Mouse (Mus musculus) adrenal gland, adult 10 weeks (tissue): ENCODE data around the gene Magix. TPM values are rescaled to one million over a fixed set of nuclear protein-coding genes. Genes with fewer than 3 reads are reported as not detected.

Experiments used
- polyA plus RNA-seq: library from polyadenylated mRNA; stranded (reverse); fragments of 350-450 nt; fragmentation: Illumina TruSeq; extraction: RNeasy Lipid Tissue Mini Kit (QIAGEN cat#74804); gene quantifications from one replicate; pipeline ENCODE4 v1.2.3, GENCODE M21; 2014; ENCODE audit warnings: low read depth, low replicate concordance

The Magix gene
- polyA plus RNA-seq, result 0.29 TPM

DNA sequence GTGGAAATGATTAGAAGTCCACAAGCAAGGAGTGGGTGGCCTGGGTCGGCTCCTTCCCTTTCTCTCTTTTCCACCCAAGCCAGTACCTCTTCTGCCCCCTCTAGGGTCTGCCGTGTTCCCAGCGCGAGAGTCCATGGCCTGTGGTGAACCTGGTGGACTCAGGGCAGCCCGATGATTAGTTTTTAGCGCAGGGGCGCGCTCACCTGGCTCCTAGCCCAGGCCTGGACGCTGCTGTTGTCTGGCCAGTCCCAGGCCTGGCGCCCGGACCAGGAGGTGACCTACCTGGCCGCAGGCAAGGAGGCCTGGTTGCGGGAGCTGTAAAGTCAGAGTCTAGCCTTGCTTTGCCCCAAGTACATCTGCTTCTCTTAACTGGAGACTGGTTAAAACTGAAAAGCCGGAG is at the start of gene Magix:
Magix (minus strand) TSS at position 388 of the 400 bp plus-strand sequence.

DNA sequence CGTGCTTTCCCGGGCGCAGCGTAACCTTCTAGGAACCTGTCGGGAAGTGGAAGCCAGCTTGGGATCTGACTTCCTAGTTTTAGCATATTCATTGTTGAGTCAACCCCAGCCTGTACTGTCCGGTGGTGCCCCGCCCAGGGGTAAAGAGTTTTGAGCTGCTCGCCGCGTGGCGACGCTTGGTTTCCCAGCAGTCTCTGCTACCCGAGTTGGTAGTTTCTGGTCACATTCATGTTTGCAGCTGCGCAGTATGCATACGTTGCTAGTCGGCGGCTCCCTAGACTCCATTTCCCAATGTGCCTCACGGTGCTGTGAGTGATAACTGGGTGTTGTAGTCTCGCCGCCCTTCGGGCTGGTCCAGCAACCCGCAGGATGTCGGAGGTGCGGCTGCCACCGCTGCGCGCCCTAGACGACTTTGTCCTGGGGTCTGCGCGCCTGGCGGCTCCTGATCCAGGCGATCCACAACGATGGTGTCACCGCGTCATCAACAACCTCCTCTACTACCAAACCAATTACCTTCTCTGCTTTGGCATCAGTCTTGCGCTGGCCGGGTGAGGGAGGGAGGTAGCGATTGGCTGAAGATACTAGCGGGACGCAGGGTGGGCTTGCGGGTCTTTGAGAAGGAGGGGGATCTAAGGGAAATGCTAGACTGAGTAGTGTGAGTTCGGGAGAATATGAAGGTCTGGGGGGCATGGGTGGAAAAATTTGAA is 47.3 kb upstream of the Magix start, which contains the start of gene Praf2:
Praf2 (plus strand) TSS at position 225 of the 707 bp plus-strand sequence.

DNA sequence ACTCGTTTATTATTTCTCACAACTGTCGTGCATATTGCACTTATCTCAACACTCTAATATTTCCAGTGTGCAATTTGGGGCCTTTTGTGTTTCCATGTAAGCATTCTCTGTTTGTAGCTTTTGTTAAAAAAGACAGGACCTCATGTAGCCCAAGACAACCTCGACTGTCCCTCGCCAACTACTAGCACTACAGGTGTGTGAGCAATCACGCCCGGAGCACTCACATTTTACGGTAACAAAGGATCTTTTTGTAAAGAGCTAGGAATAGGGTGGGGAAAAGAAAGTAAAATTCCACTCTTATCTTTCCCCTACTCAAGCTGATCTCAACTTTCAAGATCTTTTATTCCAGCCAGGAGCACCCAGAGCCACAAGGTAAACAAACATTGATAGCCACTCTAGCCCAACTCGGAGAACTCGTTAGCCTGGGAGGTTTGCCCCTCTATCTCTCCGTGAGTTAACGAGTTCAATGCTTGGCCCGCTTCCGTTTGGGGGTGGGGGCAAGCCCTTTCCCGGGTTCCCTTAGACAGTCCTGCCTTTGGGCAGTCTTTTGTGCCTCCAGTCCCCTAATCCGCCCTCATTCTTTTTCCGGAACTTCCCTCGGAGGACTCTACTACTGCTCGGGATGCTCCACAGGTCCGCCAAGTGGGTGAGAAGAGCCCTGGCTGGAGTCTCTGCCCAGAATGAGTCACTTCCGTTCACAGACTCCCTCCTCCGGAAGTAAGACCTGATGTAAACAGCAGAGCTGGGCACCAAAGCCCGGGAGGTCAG is 40.6 kb upstream of the Magix start, which contains the start of gene Gm45208:
Gm45208 (plus strand) TSS at position 732 of the 768 bp plus-strand sequence.

DNA sequence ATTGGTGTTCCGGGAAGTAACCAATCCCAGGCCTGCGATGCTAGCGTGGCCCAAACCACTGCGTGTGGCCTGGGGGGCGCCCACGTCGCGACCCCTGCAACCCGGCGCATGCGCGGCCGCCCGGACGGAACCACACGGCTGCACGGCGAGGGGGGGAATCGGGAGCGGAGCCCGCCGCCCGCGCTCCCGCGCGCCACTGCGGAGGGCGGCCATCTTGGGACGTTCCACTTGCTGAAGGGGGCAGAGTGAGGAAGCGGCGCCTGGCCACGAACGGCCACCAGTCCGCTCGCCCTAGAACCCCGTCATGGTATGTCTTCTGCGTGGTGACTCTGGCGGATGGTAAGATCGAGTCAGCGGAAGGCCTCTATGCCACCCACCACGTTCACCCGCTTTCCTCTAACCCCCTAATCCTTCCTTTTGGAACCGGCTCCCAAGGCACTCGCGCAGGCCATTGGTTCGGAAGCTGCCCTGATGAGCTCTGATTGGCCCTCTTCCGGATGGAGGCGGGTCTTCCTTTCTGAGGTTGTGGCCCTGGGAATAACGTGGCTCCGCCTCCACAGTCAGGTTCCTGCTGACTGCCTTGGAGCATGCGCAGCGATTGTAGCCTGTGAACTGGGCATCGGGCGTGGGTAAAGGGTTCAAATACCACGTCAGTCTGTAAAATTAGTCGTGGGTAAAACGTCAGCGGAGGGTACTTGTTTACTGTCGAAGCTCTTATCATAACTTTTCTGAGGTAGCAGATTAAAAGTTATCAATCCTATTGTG is 33.3 kb upstream of the Magix start, which contains the start of gene Wdr45:
Wdr45 (plus strand) TSS at position 199 of the 765 bp plus-strand sequence.

DNA sequence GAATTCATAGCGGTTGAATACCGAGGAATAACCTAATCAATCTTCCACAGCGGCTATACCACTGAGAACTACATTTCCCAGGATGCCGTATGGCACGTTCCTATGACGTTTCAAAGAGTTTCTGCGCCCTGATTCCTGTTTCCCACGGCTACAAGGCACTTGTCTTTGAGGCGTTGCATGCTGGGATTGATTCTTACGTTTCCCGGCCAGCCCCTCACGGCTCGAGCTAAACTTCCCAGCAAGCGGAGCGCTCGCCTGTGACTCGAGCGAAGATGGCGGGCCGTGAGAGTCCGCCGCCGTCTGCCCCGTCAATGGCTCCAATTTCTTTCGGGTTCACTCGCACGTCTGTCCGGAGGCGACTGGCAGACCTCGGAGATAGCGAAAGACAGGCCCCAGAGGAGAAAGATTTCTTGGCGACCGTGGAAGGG is 15.9 kb upstream of the Magix start, which contains the start of gene Gpkow:
Gpkow (plus strand) TSS at position 178 of the 428 bp plus-strand sequence.

DNA sequence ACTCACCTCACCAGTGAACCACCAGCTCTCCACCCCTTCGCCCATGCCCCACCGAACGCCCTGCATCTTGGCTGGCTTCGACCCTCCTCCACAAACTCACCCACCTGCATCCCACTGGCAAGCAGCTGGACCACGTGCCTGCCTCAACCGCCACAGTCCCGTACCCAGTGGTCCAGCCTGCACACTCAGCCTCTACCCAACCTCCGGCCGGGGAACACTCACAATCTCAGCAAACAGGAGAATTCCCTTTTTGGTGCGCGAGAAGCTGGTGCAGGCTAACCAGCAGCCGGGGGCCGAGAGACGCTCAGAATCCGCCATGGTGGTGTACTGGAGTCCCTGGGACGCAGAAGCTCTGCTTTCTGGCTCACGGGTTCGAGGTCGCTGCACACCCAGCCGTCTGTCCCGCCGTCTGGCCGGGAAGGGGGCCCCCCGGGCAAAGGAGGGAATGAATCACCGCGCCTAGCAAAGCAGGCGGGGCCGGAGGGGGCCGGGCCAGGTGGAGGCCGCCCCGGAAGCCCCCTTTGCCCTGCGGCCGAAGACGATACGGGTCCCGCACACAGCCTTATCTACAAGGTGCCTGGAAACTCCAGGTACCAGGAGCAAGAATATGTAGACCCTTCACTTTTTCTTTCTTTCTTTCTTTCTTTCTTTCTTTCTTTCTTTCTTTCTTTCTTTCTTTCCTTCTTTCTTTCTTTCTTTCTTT is 10.0 kb downstream of the Magix start, which contains the start of gene Plp2:
Plp2 (minus strand) TSS at position 470 of the 703 bp plus-strand sequence.

DNA sequence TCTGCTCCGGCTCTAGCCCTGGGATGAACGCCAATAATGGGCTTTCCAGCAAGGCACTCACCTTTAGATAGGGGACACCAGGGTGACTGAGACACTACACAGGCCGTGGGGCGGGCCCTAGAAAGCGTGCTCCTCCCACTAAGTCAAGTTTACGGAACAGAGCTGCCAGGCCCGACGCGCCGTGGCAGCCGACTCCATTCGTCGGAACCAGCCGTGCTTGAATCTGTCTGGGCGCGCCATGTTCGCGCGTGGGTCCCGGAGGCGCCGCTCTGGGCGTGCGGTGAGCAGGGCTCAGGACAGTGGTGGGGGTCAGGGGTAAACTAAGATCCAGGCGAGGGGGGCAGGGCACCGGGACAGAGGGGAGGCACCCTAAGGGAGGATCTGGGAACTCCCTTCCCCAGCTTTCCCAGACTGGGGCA is 23.8 kb downstream of the Magix start, which contains the start of gene Prickle3:
Prickle3 (plus strand) TSS at position 40 of the 419 bp plus-strand sequence.

DNA sequence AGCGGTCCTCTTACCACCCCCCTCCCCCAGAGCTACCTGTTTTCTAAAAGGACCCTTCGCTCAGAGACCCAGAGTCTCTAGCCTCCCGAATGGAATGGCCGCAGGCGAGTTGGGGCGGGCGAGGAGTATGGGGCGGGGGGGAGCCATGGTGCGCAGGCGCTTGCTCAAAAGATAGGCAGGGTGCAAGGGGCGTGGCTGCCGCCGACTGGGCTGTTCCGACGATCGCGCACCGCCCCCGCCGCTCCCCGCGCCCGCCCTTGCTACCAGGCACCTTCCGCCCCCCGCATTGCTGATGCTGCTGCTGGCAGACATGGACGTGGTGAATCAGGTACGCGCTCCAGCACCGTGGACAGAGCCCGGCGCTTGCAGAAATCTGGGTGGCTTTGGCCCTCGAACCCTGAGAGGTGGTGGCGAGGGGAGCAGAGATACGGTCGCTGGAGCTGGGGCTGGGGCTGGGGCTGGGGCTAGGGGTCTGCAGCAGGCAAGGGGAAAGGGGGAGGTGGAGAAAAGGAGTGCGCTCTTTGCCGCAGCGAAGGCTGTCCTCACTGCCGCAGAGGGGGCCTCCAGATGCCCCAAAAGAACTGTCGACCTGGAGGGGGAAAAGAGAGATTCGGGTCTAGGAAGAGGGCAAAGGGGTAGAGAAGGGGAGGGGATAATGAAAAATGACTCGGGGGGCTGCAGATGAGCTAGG is 42.5 kb downstream of the Magix start, which contains the start of gene Syp:
Syp (plus strand) TSS at position 71 of the 691 bp plus-strand sequence.

Other genes with a start within 250 kb of the Magix start
- not detected for gene Foxp3, start 107.6 kb downstream of the Magix start, polyA plus RNA-seq
- gene Ppp1r3f, start 107.0 kb downstream of the Magix start, polyA plus RNA-seq, result 2.6 TPM
- gene Ccdc22, start 75.7 kb downstream of the Magix start, polyA plus RNA-seq, result 1.4 TPM
- not detected for gene Cacna1f, start 74.2 kb downstream of the Magix start, polyA plus RNA-seq
- gene Syp, start 42.8 kb downstream of the Magix start, polyA plus RNA-seq, result 14.8 TPM
- 5.5 TPM for gene Prickle3, start 24.0 kb downstream of the Magix start, polyA plus RNA-seq
- gene Plp2, start 9.9 kb downstream of the Magix start, polyA plus RNA-seq, result 55.3 TPM
- gene Gpkow, start 15.9 kb upstream of the Magix start, polyA plus RNA-seq, result 96.3 TPM
- 9.0 TPM for gene Wdr45, start 33.1 kb upstream of the Magix start, polyA plus RNA-seq
- gene Gm45208, start 41.0 kb upstream of the Magix start, polyA plus RNA-seq, result not detected
- gene Praf2, start 47.2 kb upstream of the Magix start, polyA plus RNA-seq, result 8.2 TPM
- gene Ccdc120, start 69.7 kb upstream of the Magix start, polyA plus RNA-seq, result 0.23 TPM
- gene Tfe3, start 81.3 kb upstream of the Magix start, polyA plus RNA-seq, result 10.4 TPM
- 28.3 TPM for gene Gripap1, start 108.5 kb upstream of the Magix start, polyA plus RNA-seq
- gene Kcnd1, start 141.0 kb upstream of the Magix start, polyA plus RNA-seq, result 1.5 TPM
- gene Otud5, start 160.1 kb upstream of the Magix start, polyA plus RNA-seq, result 35.6 TPM
- 9.1 TPM for gene Pim2, start 197.0 kb upstream of the Magix start, polyA plus RNA-seq
- gene Slc35a2, start 202.8 kb upstream of the Magix start, polyA plus RNA-seq, result 7.2 TPM
- gene Pqbp1, start 218.0 kb upstream of the Magix start, polyA plus RNA-seq, result 45.8 TPM
- 7.5 TPM for gene Timm17b, start 218.1 kb upstream of the Magix start, polyA plus RNA-seq
- not detected for gene Gm10491, start 226.6 kb upstream of the Magix start, polyA plus RNA-seq
- gene Gm10490, start 228.3 kb upstream of the Magix start, polyA plus RNA-seq, result not detected
- gene Pcsk1n, start 238.6 kb upstream of the Magix start, polyA plus RNA-seq, result not detected
- not detected for gene Eras, start 247.4 kb upstream of the Magix start, polyA plus RNA-seq